Mouse (Mus musculus): Measurements from ENCODE around the gene Ppp1r16b. TPM values are rescaled to one million over a fixed set of nuclear protein-coding genes. Genes with fewer than 3 reads are reported as not detected.

Gene Ppp1r16b
- polyA plus RNA-seq, 1 experiment, result 55.8 TPM

GRCm38 (mm10) chr2:158670571-158670970 lies 5.4 kb downstream of the Ppp1r16b start:
- 88% methylated on average over 10 of the region's 10 CpGs for WGBS
- Histone ChIP-seq H3K27ac (ENCODE audit: control insufficient read depth, insufficient read depth, low read length) (peak overlapping the region; percentile 21; the same call in 1 of the 2 replicates), H3K36me3 (ENCODE audit: control insufficient read depth, insufficient read depth, low read length) (no peaks in the 10 kb centered on the region), H3K27me3 (ENCODE audit: control insufficient read depth, insufficient read depth, low read length) (no peaks in the 10 kb centered on the region), H3K4me1 (replicated peaks; ENCODE audit: control insufficient read depth, insufficient read depth, low read length) (peaks cover 63% of the 10 kb centered on the region), H3K4me3 (ENCODE audit: control insufficient read depth, insufficient read depth, low read length) (no peak overlapping the region)
- TF ChIP-seq CTCF (IDR thresholded peaks at IDR 0.05; ENCODE audit: borderline replicate concordance, control insufficient read depth, extremely low read depth, insufficient read depth, low read length, poor library complexity) (no peak), POLR2A (IDR thresholded peaks at IDR 0.05; ENCODE audit: control insufficient read depth, extremely low read depth, insufficient read depth, low read length, poor library complexity) (no peak)
- DNase-seq, result no peak

- TF ChIP-seq POLR2A (IDR thresholded peaks at IDR 0.05; ENCODE audit: control insufficient read depth, extremely low read depth, insufficient read depth, low read length, poor library complexity), result no peak
- no peak for TF ChIP-seq CTCF (IDR thresholded peaks at IDR 0.05; ENCODE audit: borderline replicate concordance, control insufficient read depth, extremely low read depth, insufficient read depth, low read length, poor library complexity)
- Histone ChIP-seq H3K27me3 (ENCODE audit: control insufficient read depth, insufficient read depth, low read length) (no peaks in the 10 kb centered on the region), H3K4me1 (replicated peaks; ENCODE audit: control insufficient read depth, insufficient read depth, low read length) (peaks cover 65% of the 10 kb centered on the region), H3K27ac (ENCODE audit: control insufficient read depth, insufficient read depth, low read length) (peak overlapping the region; percentile 81), H3K4me3 (ENCODE audit: control insufficient read depth, insufficient read depth, low read length) (no peak overlapping the region; the same call in 1 of the 2 replicates), H3K36me3 (ENCODE audit: control insufficient read depth, insufficient read depth, low read length) (no peaks in the 10 kb centered on the region)
- 10% methylated on average over 6 of the region's 6 CpGs for WGBS
- no peak for DNase-seq
Measured at GRCm38 (mm10) chr2:158672829-158673228, 7.6 kb downstream of the Ppp1r16b start.

GRCm38 (mm10) chr2:158673493-158673892 lies 8.3 kb downstream of the Ppp1r16b start:
- TF ChIP-seq CTCF (IDR thresholded peaks at IDR 0.05; ENCODE audit: borderline replicate concordance, control insufficient read depth, extremely low read depth, insufficient read depth, low read length, poor library complexity) (no peak), POLR2A (IDR thresholded peaks at IDR 0.05; ENCODE audit: control insufficient read depth, extremely low read depth, insufficient read depth, low read length, poor library complexity) (no peak)
- Histone ChIP-seq H3K4me3 (ENCODE audit: control insufficient read depth, insufficient read depth, low read length) (no peak overlapping the region), H3K27ac (ENCODE audit: control insufficient read depth, insufficient read depth, low read length) (peak overlapping the region; percentile 81), H3K4me1 (replicated peaks; ENCODE audit: control insufficient read depth, insufficient read depth, low read length) (peaks cover 71% of the 10 kb centered on the region), H3K36me3 (ENCODE audit: control insufficient read depth, insufficient read depth, low read length) (no peaks in the 10 kb centered on the region), H3K27me3 (ENCODE audit: control insufficient read depth, insufficient read depth, low read length) (no peaks in the 10 kb centered on the region)
- 9% methylated on average over 4 of the region's 4 CpGs for WGBS
- DNase-seq, result peak; percentile 51

GRCm38 (mm10) chr2:158674131-158674530 lies 8.9 kb downstream of the Ppp1r16b start:
- no peak for TF ChIP-seq CTCF (IDR thresholded peaks at IDR 0.05; ENCODE audit: borderline replicate concordance, control insufficient read depth, extremely low read depth, insufficient read depth, low read length, poor library complexity)
- TF ChIP-seq POLR2A (IDR thresholded peaks at IDR 0.05; ENCODE audit: control insufficient read depth, extremely low read depth, insufficient read depth, low read length, poor library complexity), result no peak
- H3K36me3 ChIP-seq (ENCODE audit: control insufficient read depth, insufficient read depth, low read length), result no peaks in the 10 kb centered on the region
- peaks cover 72% of the 10 kb centered on the region for H3K4me1 ChIP-seq (replicated peaks; ENCODE audit: control insufficient read depth, insufficient read depth, low read length)
- DNase-seq, result no peak
- H3K27me3 ChIP-seq (ENCODE audit: control insufficient read depth, insufficient read depth, low read length), result no peaks in the 10 kb centered on the region
- 69% methylated on average over 6 of the region's 6 CpGs for WGBS
- H3K4me3 ChIP-seq (ENCODE audit: control insufficient read depth, insufficient read depth, low read length), result no peak overlapping the region
- H3K27ac ChIP-seq (ENCODE audit: control insufficient read depth, insufficient read depth, low read length), result peak overlapping the region; percentile 81; the same call in 1 of the 2 replicates

DNA sequence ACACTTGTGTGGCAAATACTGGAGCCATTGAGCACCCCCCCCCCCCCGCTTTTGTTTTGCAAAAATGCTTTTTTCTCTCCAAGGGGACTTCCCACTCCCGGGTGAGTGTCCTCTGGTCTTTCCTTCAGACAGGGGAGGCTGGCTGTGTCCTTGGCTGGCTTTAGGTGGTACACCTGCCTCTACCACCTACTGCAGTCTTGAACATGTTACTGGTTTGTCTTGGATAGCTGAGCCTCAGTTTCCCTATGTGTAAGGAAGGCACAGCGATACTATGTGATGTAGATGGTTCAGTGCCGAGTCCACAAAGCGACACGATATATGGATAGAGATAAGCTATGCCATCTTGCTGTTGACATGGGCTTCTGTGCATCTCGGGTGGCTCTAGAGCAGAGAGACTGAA lies 9.6 kb downstream of the Ppp1r16b start:
- peaks cover 68% of the 10 kb centered on the region for H3K4me1 ChIP-seq (replicated peaks; ENCODE audit: control insufficient read depth, insufficient read depth, low read length)
- 0 out of 2 replicates have a peak overlapping the region, but pooled peaks have one; percentile 12 for H3K27ac ChIP-seq (ENCODE audit: control insufficient read depth, insufficient read depth, low read length)
- no peak for DNase-seq
- H3K27me3 ChIP-seq (ENCODE audit: control insufficient read depth, insufficient read depth, low read length), result no peaks in the 10 kb centered on the region
- H3K36me3 ChIP-seq (ENCODE audit: control insufficient read depth, insufficient read depth, low read length), result no peaks in the 10 kb centered on the region
- no peak for TF ChIP-seq POLR2A (IDR thresholded peaks at IDR 0.05; ENCODE audit: control insufficient read depth, extremely low read depth, insufficient read depth, low read length, poor library complexity)
- no peak for TF ChIP-seq CTCF (IDR thresholded peaks at IDR 0.05; ENCODE audit: borderline replicate concordance, control insufficient read depth, extremely low read depth, insufficient read depth, low read length, poor library complexity)
- 94% methylated on average over 7 of the region's 7 CpGs for WGBS
- no peak overlapping the region for H3K4me3 ChIP-seq (ENCODE audit: control insufficient read depth, insufficient read depth, low read length)

- 89% methylated on average over 6 of the region's 6 CpGs for WGBS
- no peaks in the 10 kb centered on the region for H3K27me3 ChIP-seq (ENCODE audit: control insufficient read depth, insufficient read depth, low read length)
Measured at GRCm38 (mm10) chr2:158675161-158675560, 10.0 kb downstream of the Ppp1r16b start.

More at GRCm38 (mm10) chr2:158675161-158675560, 10.0 kb downstream of the Ppp1r16b start:
- 0 out of 2 replicates have a peak overlapping the region, but pooled peaks have one; percentile 12 for H3K27ac ChIP-seq (ENCODE audit: control insufficient read depth, insufficient read depth, low read length)
- H3K4me3 ChIP-seq (ENCODE audit: control insufficient read depth, insufficient read depth, low read length), result no peak overlapping the region
- peaks cover 69% of the 10 kb centered on the region for H3K4me1 ChIP-seq (replicated peaks; ENCODE audit: control insufficient read depth, insufficient read depth, low read length)
- DNase-seq, result no peak
- no peaks in the 10 kb centered on the region for H3K36me3 ChIP-seq (ENCODE audit: control insufficient read depth, insufficient read depth, low read length)
- TF ChIP-seq CTCF (IDR thresholded peaks at IDR 0.05; ENCODE audit: borderline replicate concordance, control insufficient read depth, extremely low read depth, insufficient read depth, low read length, poor library complexity) (no peak), POLR2A (IDR thresholded peaks at IDR 0.05; ENCODE audit: control insufficient read depth, extremely low read depth, insufficient read depth, low read length, poor library complexity) (no peak)
